ENCODE assay signal across 10 mouse cellular contexts in genomic region chr9:61753795-61754194, GRCm38 (mm10).
DNase-seq lines count a peak whose midpoint lies in the region; ATAC-seq and TF ChIP-seq lines count a peak whose summit lies in the region.
"Had no signal": no experiment of that assay in that cellular context is flagged by ENCODE, and none has a peak within 500 bp of the region (broad histone marks: within the 10 kb centered on the region; RNA-seq: fewer than 3 reads in every experiment).

No protein-coding gene starts in this region.

- H3K4me3 ChIP-seq in forebrain, embryonic 10.5 days, result no peak overlapping the region
- no peak overlapping the region for H3K4me3 ChIP-seq in forebrain, embryonic 13.5 days
- peak overlapping the region; percentile 36 for H3K4me3 ChIP-seq in thymus, adult 2 months (ENCODE audit: control insufficient read depth, insufficient read depth, low read length)
- no peak overlapping the region for H3K4me3 ChIP-seq in kidney, embryonic 15.5 days (replicated peaks)
- H3K4me3 ChIP-seq: hindbrain, embryonic 15.5 days had no signal

- no peak for TF ChIP-seq CTCF in thymus, adult 2 months (IDR thresholded peaks at IDR 0.05; ENCODE audit: borderline replicate concordance, control insufficient read depth, extremely low read depth, insufficient read depth, low read length, poor library complexity)

- ATAC-seq in forebrain, embryonic 13.5 days, result no peak
- peak; percentile 60 for ATAC-seq in megakaryocyte progenitor cell, adult 5-6 weeks (replicated peaks; ENCODE audit: poor library complexity)
- ATAC-seq in erythroid progenitor cell, adult 5-6 weeks (replicated peaks; ENCODE audit: low FRiP score, poor library complexity, severe bottlenecking), result no peak
- ATAC-seq in kidney, embryonic 15.5 days (replicated peaks; ENCODE audit: low FRiP score), result no peak

- H3K36me3 ChIP-seq in forebrain, embryonic 10.5 days (replicated peaks), result no peaks in the 10 kb centered on the region
- H3K36me3 ChIP-seq in forebrain, embryonic 13.5 days (ENCODE audit: poor library complexity, severe bottlenecking), result no peaks in the 10 kb centered on the region
- H3K36me3 ChIP-seq in thymus, adult 2 months (ENCODE audit: control insufficient read depth, insufficient read depth, low read length), result no peaks in the 10 kb centered on the region
- no peaks in the 10 kb centered on the region for H3K36me3 ChIP-seq in kidney, embryonic 15.5 days
- H3K36me3 ChIP-seq: G1E; hindbrain, embryonic 15.5 days had no signal

- H3K27ac ChIP-seq in forebrain, embryonic 10.5 days, result peak overlapping the region; percentile 66
- no peak overlapping the region for H3K27ac ChIP-seq in forebrain, embryonic 13.5 days
- peak overlapping the region; percentile 60; the same call in 1 of the 2 replicates for H3K27ac ChIP-seq in thymus, adult 2 months (ENCODE audit: control insufficient read depth, insufficient read depth, low read length)
- no peak overlapping the region for H3K27ac ChIP-seq in kidney, embryonic 15.5 days
- H3K27ac ChIP-seq: hindbrain, embryonic 15.5 days had no signal

- H3K27me3 ChIP-seq in forebrain, embryonic 10.5 days (ENCODE audit: poor library complexity, severe bottlenecking), result 0 out of 2 replicates have a peak, but pooled peaks cover 10% of the 10 kb centered on the region
- no peaks in the 10 kb centered on the region for H3K27me3 ChIP-seq in forebrain, embryonic 13.5 days
- no peaks in the 10 kb centered on the region for H3K27me3 ChIP-seq in thymus, adult 2 months (ENCODE audit: control insufficient read depth, insufficient read depth, low read length)
- H3K27me3 ChIP-seq in kidney, embryonic 15.5 days, result peaks cover 19% of the 10 kb centered on the region
- H3K27me3 ChIP-seq: hindbrain, embryonic 15.5 days had no signal

- H3K9ac ChIP-seq in forebrain, embryonic 13.5 days, result no peak overlapping the region
- H3K9ac ChIP-seq in kidney, embryonic 15.5 days, result no peak overlapping the region
- H3K9ac ChIP-seq: hindbrain, embryonic 15.5 days had no signal

- 45% methylated on average over 10 of the region's 10 CpGs for WGBS in forebrain, embryonic 10.5 days
- 35% methylated on average over 10 of the region's 10 CpGs for WGBS in forebrain, embryonic 13.5 days
- WGBS in thymus, adult 2 months, result 14% methylated on average over 10 of the region's 10 CpGs
- 43% methylated on average over 10 of the region's 10 CpGs for WGBS in kidney, embryonic 15.5 days

- H3K4me1 ChIP-seq in forebrain, embryonic 10.5 days, result peaks cover 28% of the 10 kb centered on the region
- peaks cover 35% of the 10 kb centered on the region for H3K4me1 ChIP-seq in forebrain, embryonic 13.5 days
- peaks cover 23% of the 10 kb centered on the region for H3K4me1 ChIP-seq in thymus, adult 2 months (replicated peaks; ENCODE audit: control insufficient read depth, insufficient read depth, low read length)
- peaks cover 29% of the 10 kb centered on the region for H3K4me1 ChIP-seq in kidney, embryonic 15.5 days

- H3K9me3 ChIP-seq in forebrain, embryonic 10.5 days, result no peaks in the 10 kb centered on the region
- H3K9me3 ChIP-seq in forebrain, embryonic 13.5 days (replicated peaks), result no peaks in the 10 kb centered on the region
- H3K9me3 ChIP-seq in kidney, embryonic 15.5 days (replicated peaks), result peaks cover 5% of the 10 kb centered on the region; the same call in 1 of the 2 replicates
- H3K9me3 ChIP-seq: G1E; hindbrain, embryonic 15.5 days had no signal

- no peak overlapping the region for H3K4me2 ChIP-seq in forebrain, embryonic 13.5 days
- H3K4me2 ChIP-seq in kidney, embryonic 15.5 days, result no peak overlapping the region
- H3K4me2 ChIP-seq: hindbrain, embryonic 15.5 days had no signal

- 0 out of 2 replicates have a peak, but pooled peaks have one; percentile 29 for TF ChIP-seq POLR2A in thymus, adult 2 months (IDR thresholded peaks at IDR 0.05; ENCODE audit: control insufficient read depth, extremely low read depth, insufficient read depth, low read length, poor library complexity)

- no peak for DNase-seq in forebrain, embryonic 10.5 days (ENCODE audit: extremely low spot score, low spot score)
- peak; percentile 35 for DNase-seq in thymus, adult 2 months
- DNase-seq in thymus, postnatal 10 days (ENCODE audit: low spot score in 2 of 2), result no peak
- DNase-seq in frontal cortex, postnatal 36 days (ENCODE audit: low spot score in 2 of 2), result peak; percentile 85 to 89

Comparison
In these comparisons a context has a peak if more than half of its experiments do, and no peak if none do; other contexts are left out.
1. DNase-seq: peak in thymus, adult 2 months (single experiment) and frontal cortex, postnatal 36 days (2 of 2); none in forebrain, embryonic 10.5 days (single experiment) and thymus, postnatal 10 days (0 of 2).
2. H3K27ac ChIP-seq: peak in forebrain, embryonic 10.5 days (single experiment) and thymus, adult 2 months (single experiment); none in forebrain, embryonic 13.5 days (single experiment) and kidney, embryonic 15.5 days (single experiment).